In the genomic region with DNA sequence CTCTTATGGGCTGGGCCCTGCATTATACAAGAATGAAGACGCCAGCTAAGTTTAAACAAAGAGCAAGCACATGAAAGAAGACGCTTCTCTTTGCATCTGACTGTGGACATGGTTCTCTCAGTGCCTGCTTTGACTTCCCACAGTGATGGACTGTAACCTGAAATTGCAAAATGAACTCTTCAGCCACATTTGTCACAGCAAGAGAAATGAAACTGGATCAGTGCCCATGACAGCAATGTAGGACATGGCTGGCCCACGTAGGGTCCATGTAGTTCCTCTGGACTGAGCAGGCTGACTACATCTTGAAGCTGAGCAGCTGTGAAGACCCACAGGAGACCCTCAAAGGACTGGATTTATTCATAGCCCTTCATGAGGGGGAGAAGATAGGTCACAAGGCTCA, we compare ENCODE assay signal across 25 mouse cellular contexts.
DNase-seq lines count a peak whose midpoint lies in the region; ATAC-seq lines count a peak whose summit lies in the region.
"Had no signal": no experiment of that assay in that cellular context is flagged by ENCODE, and none has a peak within 500 bp of the region (broad histone marks: within the 10 kb centered on the region; RNA-seq: fewer than 3 reads in every experiment).

No protein-coding gene starts in this region.

- H3K4me3 ChIP-seq in heart, embryonic 10.5 days, result no peak overlapping the region
- no peak overlapping the region for H3K4me3 ChIP-seq in forebrain, embryonic 13.5 days
- H3K4me3 ChIP-seq: forebrain, embryonic 10.5 days; gastrocnemius, adult 2 months; heart, embryonic 12.5 days; heart, embryonic 15.5 days had no signal

- H3K4me2 ChIP-seq in forebrain, embryonic 13.5 days, result no peak overlapping the region
- H3K4me2 ChIP-seq: heart, embryonic 12.5 days; heart, embryonic 15.5 days; hindbrain, embryonic 14.5 days had no signal

- H3K27me3 ChIP-seq in heart, embryonic 10.5 days (ENCODE audit: insufficient read depth, poor library complexity, severe bottlenecking), result no peaks in the 10 kb centered on the region
- no peaks in the 10 kb centered on the region for H3K27me3 ChIP-seq in forebrain, embryonic 13.5 days
- H3K27me3 ChIP-seq: heart, embryonic 12.5 days; heart, embryonic 15.5 days had no signal

- ATAC-seq in granulocyte monocyte progenitor cell, adult 5-6 weeks (replicated peaks; ENCODE audit: poor library complexity, severe bottlenecking), result peak; percentile 81
- ATAC-seq in megakaryocyte progenitor cell, adult 5-6 weeks (replicated peaks; ENCODE audit: poor library complexity), result peak; percentile 71
- ATAC-seq in forebrain, embryonic 13.5 days, result no peak
- ATAC-seq: activated CD4-positive, CD25-positive, alpha-beta regulatory T cell, adult 4 months; CD4-positive, CD25-positive, alpha-beta regulatory T cell, adult 4 months; hindbrain, postnatal 0 days; inflammation-experienced regulatory T-cells, adult 6 months; intestine, embryonic 16.5 days had no signal

- no peaks in the 10 kb centered on the region for H3K4me1 ChIP-seq in heart, embryonic 10.5 days
- H3K4me1 ChIP-seq in forebrain, embryonic 13.5 days, result 0 out of 2 replicates have a peak, but pooled peaks cover 5% of the 10 kb centered on the region
- H3K4me1 ChIP-seq: heart, embryonic 12.5 days; heart, embryonic 15.5 days had no signal

- 84% methylated on average over 3 of the region's 3 CpGs for WGBS in heart, embryonic 10.5 days
- WGBS in forebrain, embryonic 13.5 days, result 85% methylated on average over 3 of the region's 3 CpGs

- H3K9ac ChIP-seq in forebrain, embryonic 13.5 days, result no peak overlapping the region
- H3K9ac ChIP-seq: forebrain, postnatal 0 days; heart, embryonic 12.5 days; heart, embryonic 15.5 days; hindbrain, embryonic 14.5 days had no signal

- H3K36me3 ChIP-seq in heart, embryonic 10.5 days, result no peaks in the 10 kb centered on the region
- no peaks in the 10 kb centered on the region for H3K36me3 ChIP-seq in forebrain, embryonic 13.5 days (ENCODE audit: poor library complexity, severe bottlenecking)
- H3K36me3 ChIP-seq: forebrain, embryonic 10.5 days; heart, embryonic 12.5 days; heart, embryonic 15.5 days had no signal

- H3K27ac ChIP-seq in heart, embryonic 10.5 days, result no peak overlapping the region
- H3K27ac ChIP-seq in forebrain, embryonic 13.5 days, result no peak overlapping the region; the same call in 1 of the 2 replicates
- H3K27ac ChIP-seq: forebrain, embryonic 10.5 days; gastrocnemius, adult 2 months; heart, embryonic 15.5 days; hindbrain, embryonic 14.5 days; hindbrain, postnatal 0 days had no signal

- DNase-seq in heart, embryonic 10.5 days (ENCODE audit: low spot score), result peak; percentile 36
- DNase-seq in heart, adult 18-20 months, result no peak
- no peak for DNase-seq in left cerebral cortex, adult 9 months (ENCODE audit: low spot score in 2 of 2)
- DNase-seq: adrenal gland, adult 8-10 months; adrenal gland, postnatal 25 days; cerebellum, adult 18-20 months; cerebellum, adult 9-10 months; cerebellum, postnatal 36 days; forebrain, postnatal 0 days; gastrocnemius, adult 2 months; gastrocnemius, postnatal 14 days; heart, postnatal 14 days; heart, postnatal 4 days had no signal

- no peaks in the 10 kb centered on the region for H3K9me3 ChIP-seq in heart, embryonic 10.5 days
- no peaks in the 10 kb centered on the region for H3K9me3 ChIP-seq in forebrain, embryonic 13.5 days (replicated peaks)
- H3K9me3 ChIP-seq: forebrain, embryonic 10.5 days; heart, embryonic 12.5 days; heart, embryonic 15.5 days had no signal
